Mouse (Mus musculus): ENCODE data around the gene Spns2. TPM values are rescaled to one million over a fixed set of nuclear protein-coding genes. Genes with fewer than 3 reads are reported as not detected.

Spns2 gene
- total and polyA plus RNA-seq, 3 experiments, result 0.07 to 0.17 (median 0.14) TPM

GRCm38 (mm10) chr11:72487171-72487570 is 2.5 kb downstream of the Spns2 start:
- no peak overlapping the region for H3K4me2 ChIP-seq (ENCODE audit: insufficient read depth, low read depth, poor library complexity, severe bottlenecking)
- TF ChIP-seq CHD2 (IDR thresholded peaks at IDR 0.05; ENCODE audit: low read length) (no peak), CHD1 (IDR thresholded peaks at IDR 0.05; ENCODE audit: low read depth, low read length) (no peak), ZC3H11A (IDR thresholded peaks at IDR 0.05; ENCODE audit: low read depth, low read length) (no peak), PAX5 (IDR thresholded peaks at IDR 0.05; ENCODE audit: low read length) (no peak), UBTF (IDR thresholded peaks at IDR 0.05; ENCODE audit: low read depth, low read length) (no peak), CTCF (conservative IDR thresholded peaks at IDR 0.05 in 1 of 2, IDR thresholded peaks at IDR 0.05 in 1 of 2; ENCODE audit: low read depth in 2 of 2, low read length in 2 of 2) (no peak), NRF1 (IDR thresholded peaks at IDR 0.05; ENCODE audit: low read depth, low read length) (no peak), JUND (conservative IDR thresholded peaks at IDR 0.05; ENCODE audit: low read depth, low read length) (no peak), MAZ (IDR thresholded peaks at IDR 0.05; ENCODE audit: low read depth, low read length) (no peak), JUN (IDR thresholded peaks at IDR 0.05; ENCODE audit: insufficient read depth, low read depth, low read length) (no peak), NELFE (IDR thresholded peaks at IDR 0.05; ENCODE audit: low read depth, low read length) (no peak), TBP (conservative IDR thresholded peaks at IDR 0.05; ENCODE audit: low read depth, low read length) (no peak), ZNF384 (IDR thresholded peaks at IDR 0.05; ENCODE audit: low read depth, low read length) (no peak), POLR2A (IDR thresholded peaks at IDR 0.05; ENCODE audit: low read depth, low read length) (no peak), SIN3A (IDR thresholded peaks at IDR 0.05; ENCODE audit: low read length) (no peak), POLR2AphosphoS2 (IDR thresholded peaks at IDR 0.05; ENCODE audit: low read depth, low read length) (no peak), MAX (IDR thresholded peaks at IDR 0.05; ENCODE audit: low read length) (no peak), GABPA (IDR thresholded peaks at IDR 0.05; ENCODE audit: insufficient replicate concordance, low read depth, low read length) (no peak), E2F4 (IDR thresholded peaks at IDR 0.05; ENCODE audit: insufficient replicate concordance, low read depth, low read length) (no peak), MAFK (IDR thresholded peaks at IDR 0.05; ENCODE audit: insufficient replicate concordance, low read length) (no peak)
- no peak overlapping the region for H3K27ac ChIP-seq (ENCODE audit: insufficient read depth, low read depth)
- H3K27me3 ChIP-seq (replicated peaks), result peaks cover 79% of the 10 kb centered on the region
- H3K36me3 ChIP-seq (replicated peaks in 1 of 2; ENCODE audit: control insufficient read depth in 1 of 2, insufficient read depth in 1 of 2, low read length in 1 of 2), result no peaks in the 10 kb centered on the region
- dilution Hi-C loops (cut with MboI; ENCODE audit: extremely low pct_ligation_motif_present, extremely low pct_unique_long_range_greater_than_20kb, low sequenced_read_pairs) (no loop called here), in situ Hi-C loops (cut with MboI; ENCODE audit: low pct_ligation_motif_present, low pct_unique_long_range_greater_than_20kb, low sequenced_read_pairs) (no loop called here)
- no peak overlapping the region for H3K9ac ChIP-seq (ENCODE audit: insufficient read depth, low read depth)
- H3K9me3 ChIP-seq (replicated peaks; ENCODE audit: low read length), result peaks cover 10% of the 10 kb centered on the region
- H3K79me2 ChIP-seq (replicated peaks; ENCODE audit: control insufficient read depth, extremely low read depth, insufficient read depth, poor library complexity, severe bottlenecking), result no peaks in the 10 kb centered on the region
- 0 out of 4 replicates have a peak, but pooled peaks cover 3 to 4% of the 10 kb centered on the region in 2 experiments for H3K4me1 ChIP-seq (ENCODE audit: control insufficient read depth in 1 of 2, insufficient read depth in 2 of 2)
- H3K4me3 ChIP-seq (replicated peaks in 1 of 3; ENCODE audit: low read depth in 2 of 3, low read length in 2 of 3, poor library complexity in 1 of 3), result no peak overlapping the region
- DNase-seq (ENCODE audit: extremely low read depth), result no peak

GRCm38 (mm10) chr11:72485960-72486359 is 3.7 kb downstream of the Spns2 start:
- H3K9me3 ChIP-seq (replicated peaks; ENCODE audit: low read length), result peaks cover 10% of the 10 kb centered on the region
- H3K4me1 ChIP-seq (ENCODE audit: control insufficient read depth in 1 of 2, insufficient read depth in 2 of 2), result 0 out of 4 replicates have a peak, but pooled peaks cover 0 to 4% of the 10 kb centered on the region in 2 experiments
- H3K9ac ChIP-seq (ENCODE audit: insufficient read depth, low read depth), result no peak overlapping the region
- dilution Hi-C loops (cut with MboI; ENCODE audit: extremely low pct_ligation_motif_present, extremely low pct_unique_long_range_greater_than_20kb, low sequenced_read_pairs), result no loop called here
- H3K79me2 ChIP-seq (replicated peaks; ENCODE audit: control insufficient read depth, extremely low read depth, insufficient read depth, poor library complexity, severe bottlenecking), result no peaks in the 10 kb centered on the region
- no peak for DNase-seq (ENCODE audit: extremely low read depth)
- H3K36me3 ChIP-seq (replicated peaks in 1 of 2; ENCODE audit: control insufficient read depth in 1 of 2, insufficient read depth in 1 of 2, low read length in 1 of 2), result no peaks in the 10 kb centered on the region
- no peak overlapping the region for H3K4me2 ChIP-seq (ENCODE audit: insufficient read depth, low read depth, poor library complexity, severe bottlenecking)
- in situ Hi-C loops (cut with MboI; ENCODE audit: low pct_ligation_motif_present, low pct_unique_long_range_greater_than_20kb, low sequenced_read_pairs), result no loop called here
- no peak overlapping the region for H3K27ac ChIP-seq (ENCODE audit: insufficient read depth, low read depth)
- TF ChIP-seq MAX (IDR thresholded peaks at IDR 0.05; ENCODE audit: low read length) (no peak), UBTF (IDR thresholded peaks at IDR 0.05; ENCODE audit: low read depth, low read length) (no peak), GABPA (IDR thresholded peaks at IDR 0.05; ENCODE audit: insufficient replicate concordance, low read depth, low read length) (no peak), PAX5 (IDR thresholded peaks at IDR 0.05; ENCODE audit: low read length) (no peak), MAFK (IDR thresholded peaks at IDR 0.05; ENCODE audit: insufficient replicate concordance, low read length) (no peak), CHD2 (IDR thresholded peaks at IDR 0.05; ENCODE audit: low read length) (no peak), ZKSCAN1 (IDR thresholded peaks at IDR 0.05; ENCODE audit: borderline replicate concordance, low read depth, low read length) (no peak), USF2 (conservative IDR thresholded peaks at IDR 0.05; ENCODE audit: low read depth, low read length) (no peak), SIN3A (IDR thresholded peaks at IDR 0.05; ENCODE audit: low read length) (no peak), POLR2AphosphoS2 (IDR thresholded peaks at IDR 0.05; ENCODE audit: low read depth, low read length) (no peak), ZMIZ1 (IDR thresholded peaks at IDR 0.05; ENCODE audit: low read depth, low read length) (no peak), SMC3 (IDR thresholded peaks at IDR 0.05; ENCODE audit: low read depth, low read length) (no peak), BHLHE40 (IDR thresholded peaks at IDR 0.05; ENCODE audit: low read depth, low read length) (no peak), EP300 (IDR thresholded peaks at IDR 0.05; ENCODE audit: low read length) (no peak)
- no peak overlapping the region for H3K4me3 ChIP-seq (replicated peaks in 1 of 3; ENCODE audit: low read depth in 2 of 3, low read length in 2 of 3, poor library complexity in 1 of 3)
- peaks cover 77% of the 10 kb centered on the region for H3K27me3 ChIP-seq (replicated peaks)

Measured in CH12.LX (cell line).